Mouse (Mus musculus) ES-E14 (cell line): ENCODE measurements around the gene Abcc10. TPM values are rescaled to one million over a fixed set of nuclear protein-coding genes. Genes with fewer than 3 reads are reported as not detected.
A peak's percentile ranks its signal among the peaks of the same experiment; 100 is the strongest.

Experiments used
- DNase-seq: peaks from one replicate; pipeline ENCODE4 v3.0.0-alpha.2; 2013; ENCODE audit warnings: low read depth, low spot score
- H3K27ac ChIP-seq: 2 replicates; pipeline ENCODE4 v1.5.1; 2012; ENCODE audit warnings: low read depth, mild to moderate bottlenecking, low read length, moderate library complexity, mixed read lengths; ENCODE audit not compliant: poor library complexity, insufficient read depth, severe bottlenecking
- H3K36me3 ChIP-seq: 2 replicates; pipeline ENCODE4 v1.6.1; 2012; ENCODE audit warnings: mild to moderate bottlenecking, low read length, moderate library complexity, mixed read lengths; ENCODE audit not compliant: control insufficient read depth, poor library complexity, insufficient read depth, severe bottlenecking
- H3K4me1 ChIP-seq, 2 experiments: fragments of 150-350 bp in 1 of 2; sonication (generic) in 1 of 2; 2 replicates each; pipeline ENCODE4 v1.6.1; 2012; ENCODE audit warnings: low read length in 2 of 2, mild to moderate bottlenecking in 1 of 2, mixed read lengths in 1 of 2; ENCODE audit not compliant: control insufficient read depth in 2 of 2, insufficient read depth in 2 of 2, poor library complexity in 1 of 2
- H3K4me3 ChIP-seq, 2 experiments: fragments of 150-350 bp in 1 of 2; sonication (generic) in 1 of 2; 2 replicates each; pipeline ENCODE4 v1.5.1; 2012; ENCODE audit warnings: low read length in 2 of 2, low read depth in 1 of 2, mild to moderate bottlenecking in 1 of 2, mixed read lengths in 1 of 2; ENCODE audit not compliant: insufficient read depth in 1 of 2, poor library complexity in 1 of 2, severe bottlenecking in 1 of 2
- H3K9ac ChIP-seq: 2 replicates; pipeline ENCODE4 v1.6.1; 2012; ENCODE audit warnings: low read depth, mild to moderate bottlenecking, low read length, mixed read lengths; ENCODE audit not compliant: poor library complexity, insufficient read depth, severe bottlenecking
- H3K9me3 ChIP-seq: fragments of 150-350 bp; sonication (generic); 2 replicates; pipeline ENCODE4 v1.6.1; 2012; ENCODE audit warnings: low read depth, mild to moderate bottlenecking, low read length; ENCODE audit not compliant: control insufficient read depth, insufficient read depth
- CHD2 ChIP-seq: IDR thresholded peaks from 2 replicates; pipeline ENCODE4 v1.6.1; 2014; ENCODE audit warnings: mild to moderate bottlenecking, low read depth, low read length, inconsistent platforms
- HCFC1 ChIP-seq: IDR thresholded peaks from 2 replicates; pipeline ENCODE4 v1.6.1; 2012; ENCODE audit warnings: low read length, inconsistent platforms, borderline replicate concordance; ENCODE audit not compliant: insufficient read depth
- MAFK ChIP-seq: IDR thresholded peaks from 2 replicates; pipeline ENCODE4 v1.6.1; 2014; ENCODE audit warnings: mild to moderate bottlenecking, low read depth, low read length, inconsistent platforms; ENCODE audit not compliant: insufficient read depth
- ZC3H11A ChIP-seq: IDR thresholded peaks from 2 replicates; pipeline ENCODE4 v1.6.1; 2012; ENCODE audit warnings: low read depth, mild to moderate bottlenecking, inconsistent platforms, low read length, borderline replicate concordance
- ZNF384 ChIP-seq: IDR thresholded peaks from 2 replicates; pipeline ENCODE4 v1.6.1; 2012; ENCODE audit warnings: low read depth, low read length, inconsistent platforms
- in situ Hi-C, 2 experiments: fragments of 600-800 bp; cut with MboI; formaldehyde crosslinking; loops; one replicate each; pipeline ENCODE4 v1.15.1; 2025; ENCODE audit warnings: low sequenced_read_pairs in 2 of 2, inconsistent platforms in 1 of 2; ENCODE audit not compliant: unreplicated experiment in 2 of 2
- total RNA-seq: library from RNA; depleted of rRNA; stranded (reverse); fragments of 300-350 nt; gene quantifications from 2 replicates; pipeline ENCODE4 v1.2.3, GENCODE M21; 2012

Gene Abcc10
- total RNA-seq, 1 experiment, result 17.2 TPM

DNA sequence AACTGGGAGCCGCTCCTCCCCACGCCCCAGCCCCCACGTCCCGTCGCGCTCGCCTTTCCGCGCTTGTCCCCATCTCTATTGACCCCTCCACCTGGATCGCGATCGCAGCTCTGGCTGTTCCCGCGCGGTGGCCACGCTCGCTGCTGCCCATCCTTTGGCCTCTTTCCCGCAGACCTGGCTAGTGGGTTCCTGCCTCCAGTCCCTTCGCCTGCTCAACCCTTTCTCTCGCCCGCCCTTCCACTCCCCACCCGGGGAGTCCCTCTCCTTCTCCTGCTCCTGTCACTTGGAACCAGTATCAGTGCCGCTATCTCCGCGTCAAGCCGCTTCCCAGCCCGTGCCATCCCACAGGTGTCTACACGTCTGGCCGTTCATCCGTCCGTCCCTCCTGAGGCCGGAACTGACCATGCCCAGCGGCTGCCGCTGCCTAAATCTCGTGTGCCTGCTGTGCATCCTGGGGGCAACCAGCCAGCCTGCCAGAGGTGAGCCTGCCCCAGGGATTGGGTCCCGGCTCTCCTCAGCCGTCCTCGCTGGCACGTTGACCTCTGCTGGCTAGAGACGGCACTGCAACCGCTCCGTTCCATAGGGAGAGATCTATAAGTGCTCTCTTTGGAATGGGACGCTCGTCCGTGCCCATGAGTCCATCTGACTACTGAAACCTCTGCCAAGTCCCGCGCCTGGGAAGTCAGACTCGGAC, 29.8 kb downstream of the Abcc10 start:
- H3K27ac ChIP-seq, result no peak overlapping the region
- DNase-seq, result peak; percentile 75
- in situ Hi-C loops, result no loop called here

DNA sequence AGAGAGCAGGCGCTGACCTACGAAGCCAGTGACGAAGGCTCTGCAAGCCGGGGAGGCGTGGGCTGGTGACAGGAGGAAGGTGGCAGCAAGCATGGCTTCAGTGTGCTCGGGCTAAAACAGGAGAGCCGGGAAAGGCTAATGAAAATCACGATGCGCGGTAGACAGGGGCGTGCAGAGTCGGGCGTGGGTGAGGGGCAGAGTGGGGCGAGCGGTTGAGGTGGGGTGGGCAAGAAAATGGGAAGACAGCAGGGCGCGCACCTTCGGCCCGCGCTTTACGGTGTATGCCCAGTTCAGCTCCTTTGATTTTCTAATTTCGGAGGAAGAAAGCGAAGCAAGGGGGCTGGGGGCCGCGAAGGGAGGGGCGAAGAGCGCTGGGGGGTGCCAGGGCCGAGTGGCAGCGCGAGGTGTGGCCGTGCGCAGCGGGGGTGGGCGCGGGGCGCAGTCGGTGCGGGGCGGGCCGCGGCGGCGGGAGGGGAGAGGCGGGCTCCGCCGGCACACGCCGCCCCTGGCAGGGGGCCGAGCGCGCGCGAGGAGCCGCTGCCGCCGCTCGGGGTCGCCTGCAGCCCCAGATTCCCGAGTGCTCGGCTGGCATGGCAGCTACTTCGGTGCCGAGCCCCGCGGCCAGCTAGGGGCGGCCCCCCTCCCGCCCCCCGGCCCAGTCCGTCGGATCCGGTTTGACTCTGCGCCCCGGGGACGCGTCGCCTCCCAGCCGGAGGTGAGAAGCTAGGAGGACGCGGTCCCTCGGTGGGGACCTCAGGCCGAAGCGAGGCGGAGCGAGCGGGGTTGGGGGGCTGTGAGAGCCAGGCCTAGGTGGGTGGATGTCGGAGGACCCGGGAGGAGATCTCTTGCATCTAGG, 30.6 kb downstream of the Abcc10 start, which contains the start of gene Dlk2:
Gene Dlk2 (plus strand): TSS at position 58 of the 856 bp plus-strand sequence.
- DNase-seq, result no peak

More for the DNA sequence above, 29.8 kb downstream of the Abcc10 start:
- H3K4me1 ChIP-seq, result no peaks in the 10 kb centered on the region
- H3K4me3 ChIP-seq, result peak overlapping the region; percentile 57 to 70
- H3K9me3 ChIP-seq, result no peaks in the 10 kb centered on the region
- TF ChIP-seq MAFK, result no peak
- TF ChIP-seq HCFC1, result no peak
- no peak for TF ChIP-seq ZNF384
- no peak for TF ChIP-seq CHD2
- TF ChIP-seq ZC3H11A, result no peak
- no peaks in the 10 kb centered on the region for H3K36me3 ChIP-seq
- peak overlapping the region; percentile 12; the same call in 1 of the 2 replicates for H3K9ac ChIP-seq

DNA sequence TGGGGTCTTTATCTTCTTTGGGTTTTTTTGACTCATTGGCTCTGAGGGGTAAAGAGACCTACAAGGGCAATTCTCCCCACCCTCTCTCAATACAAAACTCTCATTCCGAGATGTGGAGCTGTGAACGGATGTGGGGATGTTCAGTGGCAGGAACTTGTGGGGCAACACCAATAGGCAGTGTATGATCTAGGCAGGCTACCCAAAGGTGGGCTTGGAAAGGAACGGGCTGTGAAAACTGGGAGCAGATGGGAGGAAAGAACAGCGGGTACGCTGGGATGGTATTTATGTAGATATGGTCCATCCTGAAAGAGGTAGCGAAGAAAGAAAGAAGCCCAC, 31.2 kb downstream of the Abcc10 start:
- Histone ChIP-seq H3K36me3 (no peaks in the 10 kb centered on the region), H3K4me1 (no peaks in the 10 kb centered on the region), H3K4me3 (peak overlapping the region in 1 of 2 experiments; percentile 45; a peak in 1 of 4 replicates), H3K9ac (no peak overlapping the region), H3K9me3 (no peaks in the 10 kb centered on the region), H3K27ac (no peak overlapping the region)
- TF ChIP-seq MAFK, result no peak
- TF ChIP-seq CHD2, result no peak
- TF ChIP-seq ZC3H11A, result no peak
- TF ChIP-seq HCFC1, result no peak
- TF ChIP-seq ZNF384, result no peak
- in situ Hi-C loops, result no loop called here
- no peak for DNase-seq

More for the DNA sequence above, 30.6 kb downstream of the Abcc10 start, which contains the start of gene Dlk2:
- Histone ChIP-seq H3K36me3 (no peaks in the 10 kb centered on the region), H3K9ac (peak within 1 kb of the TSS; percentile 12), H3K4me1 (no peaks in the 10 kb centered on the region), H3K4me3 (peak within 1 kb of the TSS; percentile 57 to 70), H3K9me3 (no peaks in the 10 kb centered on the region), H3K27ac (no peak within 1 kb of the TSS)
- in situ Hi-C loops, result no loop called here
- no peak for TF ChIP-seq HCFC1
- no peak for TF ChIP-seq ZNF384
- no peak for TF ChIP-seq ZC3H11A
- TF ChIP-seq MAFK, result no peak
- TF ChIP-seq CHD2, result no peak

DNA sequence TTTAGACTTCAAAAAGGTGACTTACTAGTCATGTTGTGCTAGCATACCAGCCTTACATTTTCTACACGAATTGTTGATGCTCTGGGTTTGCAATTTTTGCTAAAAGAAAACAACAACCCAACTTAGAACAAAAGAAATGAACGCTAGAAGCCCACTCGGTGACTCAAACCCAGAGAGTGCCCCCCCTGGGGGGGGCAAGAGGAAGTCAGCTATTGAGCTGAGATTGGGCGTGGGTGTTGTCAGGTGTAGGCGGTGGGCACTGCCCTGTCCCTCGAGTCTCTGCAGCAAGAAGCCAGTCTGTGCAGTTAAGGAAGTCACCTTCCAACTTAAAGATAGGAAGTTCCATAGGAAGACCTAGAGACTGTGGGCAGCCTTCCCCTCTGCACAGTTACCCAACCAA, 31.6 kb downstream of the Abcc10 start:
- in situ Hi-C loops, result no loop called here
- Histone ChIP-seq H3K9me3 (no peaks in the 10 kb centered on the region), H3K27ac (no peak overlapping the region), H3K4me3 (no peak overlapping the region), H3K9ac (no peak overlapping the region), H3K4me1 (no peaks in the 10 kb centered on the region), H3K36me3 (no peaks in the 10 kb centered on the region)
- no peak for DNase-seq
- no peak for TF ChIP-seq ZC3H11A
- no peak for TF ChIP-seq MAFK
